Mouse (Mus musculus): Measurements from ENCODE around the gene Tob2. TPM values are rescaled to one million over a fixed set of nuclear protein-coding genes. Genes with fewer than 3 reads are reported as not detected.

The Tob2 gene
- polyA plus RNA-seq, 1 experiment: 37.9 TPM

- Histone ChIP-seq H3K4me3 (no peak overlapping the region), H3K27me3 (ENCODE audit: control insufficient read depth, insufficient read depth, insufficient read length) (no peaks in the 10 kb centered on the region), H3ac (ENCODE audit: control insufficient read depth, insufficient read length) (no peak overlapping the region), H3K4me2 (ENCODE audit: low read depth) (no peak overlapping the region), H3K36me3 (ENCODE audit: control insufficient read depth, insufficient read depth) (peaks cover 82% of the 10 kb centered on the region), H3K79me2 (ENCODE audit: control insufficient read depth, insufficient read depth) (no peaks in the 10 kb centered on the region)
- no peak for TF ChIP-seq TCF12 (IDR thresholded peaks at IDR 0.05; ENCODE audit: insufficient read depth, poor library complexity, severe bottlenecking)
- no peak for TF ChIP-seq MYOG (IDR thresholded peaks at IDR 0.05; ENCODE audit: control insufficient read depth in 1 of 3, insufficient read depth in 1 of 3, insufficient read length in 2 of 3, low read depth in 2 of 3)
- no peak for TF ChIP-seq E2F4 (IDR thresholded peaks at IDR 0.05; ENCODE audit: insufficient read depth)
- no peak for TF ChIP-seq POLR2AphosphoS2 (IDR thresholded peaks at IDR 0.05; ENCODE audit: insufficient read length, low read depth)
- TF ChIP-seq POLR2A (IDR thresholded peaks at IDR 0.05; ENCODE audit: insufficient read length, low read depth): no peak
- no peak for TF ChIP-seq REST (IDR thresholded peaks at IDR 0.05; ENCODE audit: insufficient read depth, insufficient read length)
- no peak for TF ChIP-seq SRF (IDR thresholded peaks at IDR 0.05; ENCODE audit: control insufficient read depth, insufficient read length, low read depth)
- TF ChIP-seq CEBPB (IDR thresholded peaks at IDR 0.05; ENCODE audit: insufficient read depth, poor library complexity, severe bottlenecking): no peak
- TF ChIP-seq MYOD1 (IDR thresholded peaks at IDR 0.05; ENCODE audit: control insufficient read depth in 1 of 3, insufficient read length in 2 of 3, low read depth in 2 of 3): no peak
- TF ChIP-seq TCF3 (IDR thresholded peaks at IDR 0.05; ENCODE audit: insufficient read length, low read depth): no peak
Measured at GRCm38 (mm10) chr15:81897607-81898285, 39.1 kb upstream of the Tob2 start.

GRCm38 (mm10) chr15:81896407-81896806, 37.8 kb upstream of the Tob2 start:
- TF ChIP-seq MAX (IDR thresholded peaks at IDR 0.05; ENCODE audit: low read depth): no peak
- no peak for TF ChIP-seq E2F4 (IDR thresholded peaks at IDR 0.05; ENCODE audit: insufficient read depth)
- no peak for TF ChIP-seq MYOG (IDR thresholded peaks at IDR 0.05; ENCODE audit: control insufficient read depth in 1 of 3, insufficient read depth in 1 of 3, insufficient read length in 2 of 3, low read depth in 2 of 3)
- H3K27me3 ChIP-seq (ENCODE audit: control insufficient read depth, insufficient read depth, insufficient read length): no peaks in the 10 kb centered on the region
- H3K4me2 ChIP-seq (ENCODE audit: low read depth): no peak overlapping the region
- H3K36me3 ChIP-seq (ENCODE audit: control insufficient read depth, insufficient read depth): peaks cover 83% of the 10 kb centered on the region
- no peak overlapping the region for H3ac ChIP-seq (ENCODE audit: control insufficient read depth, insufficient read length)
- H3K4me3 ChIP-seq: no peak overlapping the region
- no peaks in the 10 kb centered on the region for H3K79me2 ChIP-seq (ENCODE audit: control insufficient read depth, insufficient read depth)

GRCm38 (mm10) chr15:81894002-81894401, 35.4 kb upstream of the Tob2 start:
- no peak overlapping the region for H3K4me3 ChIP-seq
- H3K27me3 ChIP-seq (ENCODE audit: control insufficient read depth, insufficient read depth, insufficient read length): no peaks in the 10 kb centered on the region
- no peak for TF ChIP-seq MAX (IDR thresholded peaks at IDR 0.05; ENCODE audit: low read depth)
- TF ChIP-seq CEBPB (IDR thresholded peaks at IDR 0.05; ENCODE audit: insufficient read depth, poor library complexity, severe bottlenecking): no peak
- no peak for TF ChIP-seq SRF (IDR thresholded peaks at IDR 0.05; ENCODE audit: control insufficient read depth, insufficient read length, low read depth)
- no peak for TF ChIP-seq REST (IDR thresholded peaks at IDR 0.05; ENCODE audit: insufficient read depth, insufficient read length)
- TF ChIP-seq E2F4 (IDR thresholded peaks at IDR 0.05; ENCODE audit: insufficient read depth): no peak
- TF ChIP-seq POLR2A (IDR thresholded peaks at IDR 0.05; ENCODE audit: insufficient read length, low read depth): no peak
- no peak for TF ChIP-seq USF1 (IDR thresholded peaks at IDR 0.05; ENCODE audit: low read depth)
- no peak for TF ChIP-seq TCF12 (IDR thresholded peaks at IDR 0.05; ENCODE audit: insufficient read depth, poor library complexity, severe bottlenecking)
- TF ChIP-seq TCF3 (IDR thresholded peaks at IDR 0.05; ENCODE audit: insufficient read length, low read depth): no peak
- TF ChIP-seq POLR2AphosphoS2 (IDR thresholded peaks at IDR 0.05; ENCODE audit: insufficient read length, low read depth): no peak
- TF ChIP-seq MYOG (IDR thresholded peaks at IDR 0.05; ENCODE audit: control insufficient read depth in 1 of 3, insufficient read depth in 1 of 3, insufficient read length in 2 of 3, low read depth in 2 of 3): no peak
- TF ChIP-seq MYOD1 (IDR thresholded peaks at IDR 0.05; ENCODE audit: control insufficient read depth in 1 of 3, insufficient read length in 2 of 3, low read depth in 2 of 3): no peak
- no peaks in the 10 kb centered on the region for H3K79me2 ChIP-seq (ENCODE audit: control insufficient read depth, insufficient read depth)
- H3K4me2 ChIP-seq (ENCODE audit: low read depth): no peak overlapping the region
- peaks cover 87% of the 10 kb centered on the region for H3K36me3 ChIP-seq (ENCODE audit: control insufficient read depth, insufficient read depth)
- H3ac ChIP-seq (ENCODE audit: control insufficient read depth, insufficient read length): no peak overlapping the region

GRCm38 (mm10) chr15:81891822-81892580, 33.4 kb upstream of the Tob2 start:
- Histone ChIP-seq H3K79me2 (ENCODE audit: control insufficient read depth, insufficient read depth) (peaks cover 19% of the 10 kb centered on the region), H3K27me3 (ENCODE audit: control insufficient read depth, insufficient read depth, insufficient read length) (no peaks in the 10 kb centered on the region), H3ac (ENCODE audit: control insufficient read depth, insufficient read length) (no peak overlapping the region), H3K4me3 (no peak overlapping the region), H3K4me2 (ENCODE audit: low read depth) (no peak overlapping the region), H3K36me3 (ENCODE audit: control insufficient read depth, insufficient read depth) (peaks cover 76% of the 10 kb centered on the region)
- TF ChIP-seq REST (IDR thresholded peaks at IDR 0.05; ENCODE audit: insufficient read depth, insufficient read length) (no peak), MYOG (IDR thresholded peaks at IDR 0.05; ENCODE audit: control insufficient read depth in 1 of 3, insufficient read depth in 1 of 3, insufficient read length in 2 of 3, low read depth in 2 of 3) (no peak)

- TF ChIP-seq POLR2AphosphoS2 (IDR thresholded peaks at IDR 0.05; ENCODE audit: insufficient read length, low read depth) (no peak), REST (IDR thresholded peaks at IDR 0.05; ENCODE audit: insufficient read depth, insufficient read length) (no peak), MYOG (IDR thresholded peaks at IDR 0.05; ENCODE audit: control insufficient read depth in 1 of 3, insufficient read depth in 1 of 3, insufficient read length in 2 of 3, low read depth in 2 of 3) (no peak), SRF (IDR thresholded peaks at IDR 0.05; ENCODE audit: control insufficient read depth, insufficient read length, low read depth) (no peak), TCF12 (IDR thresholded peaks at IDR 0.05; ENCODE audit: insufficient read depth, poor library complexity, severe bottlenecking) (no peak), MYOD1 (IDR thresholded peaks at IDR 0.05; ENCODE audit: control insufficient read depth in 1 of 3, insufficient read length in 2 of 3, low read depth in 2 of 3) (no peak), POLR2A (IDR thresholded peaks at IDR 0.05; ENCODE audit: insufficient read length, low read depth) (no peak), MAX (IDR thresholded peaks at IDR 0.05; ENCODE audit: low read depth) (no peak), CEBPB (IDR thresholded peaks at IDR 0.05; ENCODE audit: insufficient read depth, poor library complexity, severe bottlenecking) (no peak), USF1 (IDR thresholded peaks at IDR 0.05; ENCODE audit: low read depth) (no peak), E2F4 (IDR thresholded peaks at IDR 0.05; ENCODE audit: insufficient read depth) (no peak), TCF3 (IDR thresholded peaks at IDR 0.05; ENCODE audit: insufficient read length, low read depth) (no peak)
- no peak overlapping the region for H3K4me2 ChIP-seq (ENCODE audit: low read depth)
- H3K4me3 ChIP-seq: no peak overlapping the region
- H3K36me3 ChIP-seq (ENCODE audit: control insufficient read depth, insufficient read depth): peaks cover 69% of the 10 kb centered on the region
- H3K79me2 ChIP-seq (ENCODE audit: control insufficient read depth, insufficient read depth): peaks cover 25% of the 10 kb centered on the region
- no peaks in the 10 kb centered on the region for H3K27me3 ChIP-seq (ENCODE audit: control insufficient read depth, insufficient read depth, insufficient read length)
- H3ac ChIP-seq (ENCODE audit: control insufficient read depth, insufficient read length): no peak overlapping the region
Measured at GRCm38 (mm10) chr15:81891140-81891802, 32.7 kb upstream of the Tob2 start.
